Mouse (Mus musculus): ENCODE measurements at regions not wholly inside any gene's neighbourhood (a gene's known extent, or its start where the extent isn't known, plus 50 kb on each side); places are given as distances from the start of the nearest gene placed in this dataset.

GRCm38 (mm10) chr2:103848923-103849700, 51.7 kb upstream of the Caprin1 start:
- ATAC-seq (replicated peaks; ENCODE audit: insufficient number of reproducible peaks, low FRiP score, low TSS enrichment, poor library complexity, severe bottlenecking) = 0 out of 2 replicates have a peak, but pooled peaks have one; percentile 61

- no peak for ATAC-seq (replicated peaks; ENCODE audit: insufficient number of reproducible peaks, low FRiP score, low TSS enrichment, poor library complexity, severe bottlenecking)
These were observed 52.5 kb upstream of the Caprin1 start for GRCm38 (mm10) chr2:103849766-103850530.

GRCm38 (mm10) chr2:103850531-103850816, 53.0 kb upstream of the Caprin1 start:
- no peak for ATAC-seq (replicated peaks; ENCODE audit: insufficient number of reproducible peaks, low FRiP score, low TSS enrichment, poor library complexity, severe bottlenecking)

- ATAC-seq (replicated peaks; ENCODE audit: insufficient number of reproducible peaks, low FRiP score, low TSS enrichment, poor library complexity, severe bottlenecking) = 0 out of 2 replicates have a peak, but pooled peaks have one; percentile 31
These were observed 53.7 kb upstream of the Caprin1 start for GRCm38 (mm10) chr2:103851171-103851570.

GRCm38 (mm10) chr2:103861226-103861625, 63.8 kb upstream of the Caprin1 start:
- ATAC-seq (replicated peaks; ENCODE audit: insufficient number of reproducible peaks, low FRiP score, low TSS enrichment, poor library complexity, severe bottlenecking) = no peak

- ATAC-seq (replicated peaks; ENCODE audit: insufficient number of reproducible peaks, low FRiP score, low TSS enrichment, poor library complexity, severe bottlenecking) = no peak
These were observed 66.8 kb upstream of the Caprin1 start for GRCm38 (mm10) chr2:103864254-103864653.

GRCm38 (mm10) chr2:103865319-103866171, 68.1 kb upstream of the Caprin1 start:
- peak; percentile 71; the same call in 1 of the 2 replicates for ATAC-seq (replicated peaks; ENCODE audit: insufficient number of reproducible peaks, low FRiP score, low TSS enrichment, poor library complexity, severe bottlenecking)

- no peak for ATAC-seq (replicated peaks; ENCODE audit: insufficient number of reproducible peaks, low FRiP score, low TSS enrichment, poor library complexity, severe bottlenecking)
These were observed 70.0 kb upstream of the Caprin1 start for GRCm38 (mm10) chr2:103867241-103867957.

GRCm38 (mm10) chr2:103867958-103868330, 70.5 kb upstream of the Caprin1 start:
- no peak for ATAC-seq (replicated peaks; ENCODE audit: insufficient number of reproducible peaks, low FRiP score, low TSS enrichment, poor library complexity, severe bottlenecking)

- no peak for ATAC-seq (replicated peaks; ENCODE audit: insufficient number of reproducible peaks, low FRiP score, low TSS enrichment, poor library complexity, severe bottlenecking)
These were observed 71.2 kb upstream of the Caprin1 start for GRCm38 (mm10) chr2:103868655-103869054.

- ATAC-seq (replicated peaks; ENCODE audit: insufficient number of reproducible peaks, low FRiP score, low TSS enrichment, poor library complexity, severe bottlenecking) = peak; percentile 69
These were observed 74.2 kb upstream of the Caprin1 start for GRCm38 (mm10) chr2:103871522-103872276.

- no peak for ATAC-seq (replicated peaks; ENCODE audit: insufficient number of reproducible peaks, low FRiP score, low TSS enrichment, poor library complexity, severe bottlenecking)
These were observed 74.8 kb upstream of the Caprin1 start for GRCm38 (mm10) chr2:103872277-103872636.

- no peak for ATAC-seq (replicated peaks; ENCODE audit: insufficient number of reproducible peaks, low FRiP score, low TSS enrichment, poor library complexity, severe bottlenecking)
These were observed 75.9 kb upstream of the Caprin1 start for GRCm38 (mm10) chr2:103873381-103873780.

GRCm38 (mm10) chr2:103874466-103874865, 77.0 kb upstream of the Caprin1 start:
- ATAC-seq (replicated peaks; ENCODE audit: insufficient number of reproducible peaks, low FRiP score, low TSS enrichment, poor library complexity, severe bottlenecking) = no peak

GRCm38 (mm10) chr2:103875754-103876153, 78.3 kb upstream of the Caprin1 start:
- ATAC-seq (replicated peaks; ENCODE audit: insufficient number of reproducible peaks, low FRiP score, low TSS enrichment, poor library complexity, severe bottlenecking) = no peak

- ATAC-seq (replicated peaks; ENCODE audit: insufficient number of reproducible peaks, low FRiP score, low TSS enrichment, poor library complexity, severe bottlenecking) = no peak
These were observed 78.8 kb upstream of the Caprin1 start for GRCm38 (mm10) chr2:103876236-103876635.

- ATAC-seq (replicated peaks; ENCODE audit: insufficient number of reproducible peaks, low FRiP score, low TSS enrichment, poor library complexity, severe bottlenecking) = no peak
These were observed 76.6 kb upstream of the Lmo2 start for GRCm38 (mm10) chr2:103881026-103881763.
